Mouse (Mus musculus): ENCODE measurements around the gene Pla2g2d. TPM values are rescaled to one million over a fixed set of nuclear protein-coding genes. Genes with fewer than 3 reads are reported as not detected.

The Pla2g2d gene
- polyA plus RNA-seq, 1 experiment from 2014 or later: not detected

GRCm38 (mm10) chr4:138827147-138827546 lies 51.6 kb downstream of the Pla2g2d start:
- H3K27ac ChIP-seq (replicated peaks; ENCODE audit: low read depth, low read length): no peak overlapping the region
- ATAC-seq (ENCODE audit: low FRiP score, low TSS enrichment) (no peak), DNase-seq (no peak)
- H3K4me1 ChIP-seq (ENCODE audit: control insufficient read depth, insufficient read depth, low read length): no peaks in the 10 kb centered on the region
- H3K27me3 ChIP-seq (ENCODE audit: control insufficient read depth, insufficient read depth, low read length): no peaks in the 10 kb centered on the region
- H3K36me3 ChIP-seq (ENCODE audit: control insufficient read depth, insufficient read depth, low read length): no peaks in the 10 kb centered on the region
- H3K4me3 ChIP-seq (replicated peaks; ENCODE audit: low read depth, low read length): no peak overlapping the region
- no peak overlapping the region for H3K4me2 ChIP-seq (ENCODE audit: low read length)
- WGBS: 47% methylated on average over 11 of the region's 11 CpGs
- no peak overlapping the region for H3K9ac ChIP-seq (replicated peaks; ENCODE audit: low read length)
- H3K9me3 ChIP-seq (ENCODE audit: control insufficient read depth, low read length): no peaks in the 10 kb centered on the region

Other genes with a start within 250 kb of the Pla2g2d start
- 1.2 and 1.6 TPM in 2 replicates for gene Vwa5b1, start 139.9 kb upstream of the Pla2g2d start, polyA plus RNA-seq (2014; fragmentation: Nextera tagmentation; extraction: Ambion mirVana)
- gene Pla2g2c, start 50.9 kb upstream of the Pla2g2d start, polyA plus RNA-seq (2014; fragmentation: Nextera tagmentation; extraction: Ambion mirVana): 0.83 and 0.94 TPM in 2 replicates
- 3.0 and 3.9 TPM in 2 replicates for gene Ubxn10, start 38.6 kb upstream of the Pla2g2d start, polyA plus RNA-seq (2014; fragmentation: Nextera tagmentation; extraction: Ambion mirVana)
- gene Pla2g2f, start 18.1 kb upstream of the Pla2g2d start, polyA plus RNA-seq (2014; fragmentation: Nextera tagmentation; extraction: Ambion mirVana): 0.13 TPM in 1 of 2 replicates, not detected in the other
- gene Pla2g5, start 87.7 kb downstream of the Pla2g2d start, polyA plus RNA-seq (2014; fragmentation: Nextera tagmentation; extraction: Ambion mirVana): 0.23 and 0.87 TPM in 2 replicates
- not detected in 2 replicates for gene Gm13030, start 98.2 kb downstream of the Pla2g2d start, polyA plus RNA-seq (2014; fragmentation: Nextera tagmentation; extraction: Ambion mirVana)
- gene Pla2g2e, start 102.2 kb downstream of the Pla2g2d start, polyA plus RNA-seq (2014; fragmentation: Nextera tagmentation; extraction: Ambion mirVana): not detected in 2 replicates
- gene Otud3, start 138.2 kb downstream of the Pla2g2d start, polyA plus RNA-seq (2014; fragmentation: Nextera tagmentation; extraction: Ambion mirVana): 1.7 and 2.8 TPM in 2 replicates
- not detected in 2 replicates for gene Rnf186, start 191.4 kb downstream of the Pla2g2d start, polyA plus RNA-seq (2014; fragmentation: Nextera tagmentation; extraction: Ambion mirVana)
- 0.38 and 0.61 TPM in 2 replicates for gene Tmco4, start 197.2 kb downstream of the Pla2g2d start, polyA plus RNA-seq (2014; fragmentation: Nextera tagmentation; extraction: Ambion mirVana)